In genomic region chr11:3854156-3854555, GRCm38 (mm10) we compare ENCODE assay signal across 18 mouse cellular contexts. TPM values are rescaled to one million over a fixed set of nuclear protein-coding genes. Genes with fewer than 3 reads are reported as not detected.
DNase-seq lines count a peak whose midpoint lies in the region; ATAC-seq and TF ChIP-seq lines count a peak whose summit lies in the region.
"Had no signal": no experiment of that assay in that cellular context is flagged by ENCODE, and none has a peak within 500 bp of the region (broad histone marks: within the 10 kb centered on the region; RNA-seq: fewer than 3 reads in every experiment).

No protein-coding gene starts in this region.

- no peak overlapping the region for H3K9ac ChIP-seq in heart, adult 2 months (ENCODE audit: low read depth, low read length)
- H3K9ac ChIP-seq in heart, embryonic 12.5 days, result no peak overlapping the region
- H3K9ac ChIP-seq in forebrain, embryonic 15.5 days (replicated peaks), result no peak overlapping the region
- H3K9ac ChIP-seq: embryonic facial prominence, embryonic 15.5 days; limb, embryonic 12.5 days; liver, embryonic 14.5 days; neural tube, embryonic 12.5 days had no signal

- H3K79me2 ChIP-seq in heart, adult 2 months (replicated peaks; ENCODE audit: control insufficient read depth, insufficient read depth, low read length), result no peaks in the 10 kb centered on the region

- WGBS in cerebellum, adult 2 months, result 77% methylated on average over 3 of the region's 3 CpGs
- 84% methylated on average over 3 of the region's 3 CpGs for WGBS in heart, adult 2 months
- 83% methylated on average over 3 of the region's 3 CpGs for WGBS in heart, embryonic 12.5 days
- 88% methylated on average over 3 of the region's 3 CpGs for WGBS in forebrain, embryonic 15.5 days

- intact Hi-C loops in heart, adult 2 months (cut with DNase I), result no loop called here

- H3K4me2 ChIP-seq in heart, embryonic 12.5 days, result no peak overlapping the region
- H3K4me2 ChIP-seq in forebrain, embryonic 15.5 days (replicated peaks), result no peak overlapping the region
- H3K4me2 ChIP-seq: embryonic facial prominence, embryonic 15.5 days; limb, embryonic 12.5 days; neural tube, embryonic 12.5 days had no signal

- TF ChIP-seq POLR2A in cerebellum, adult 2 months (IDR thresholded peaks at IDR 0.05; ENCODE audit: borderline replicate concordance, insufficient read depth, low read length), result no peak
- TF ChIP-seq POLR2A in heart, adult 2 months (IDR thresholded peaks at IDR 0.05; ENCODE audit: insufficient read depth, low read depth, low read length), result no peak

- no peak overlapping the region for H3K4me3 ChIP-seq in cerebellum, adult 2 months (replicated peaks; ENCODE audit: insufficient read depth, low read depth, low read length)
- no peak overlapping the region for H3K4me3 ChIP-seq in heart, adult 2 months
- no peak overlapping the region for H3K4me3 ChIP-seq in heart, embryonic 12.5 days
- H3K4me3 ChIP-seq in layer of hippocampus, adult 2 months, result no peak overlapping the region
- no peak overlapping the region for H3K4me3 ChIP-seq in forebrain, embryonic 15.5 days
- H3K4me3 ChIP-seq: embryonic facial prominence, embryonic 15.5 days; limb, embryonic 12.5 days; neural tube, embryonic 12.5 days had no signal

- H3K36me3 ChIP-seq in heart, adult 2 months (ENCODE audit: control insufficient read depth, insufficient read depth, low read length), result no peaks in the 10 kb centered on the region
- H3K36me3 ChIP-seq in heart, embryonic 12.5 days, result no peaks in the 10 kb centered on the region
- no peaks in the 10 kb centered on the region for H3K36me3 ChIP-seq in forebrain, embryonic 15.5 days
- H3K36me3 ChIP-seq: embryonic facial prominence, embryonic 15.5 days; limb, embryonic 12.5 days; neural tube, embryonic 12.5 days had no signal

- peaks cover 67% of the 10 kb centered on the region for H3K4me1 ChIP-seq in cerebellum, adult 2 months (ENCODE audit: control insufficient read depth, insufficient read depth, low read length)
- H3K4me1 ChIP-seq in heart, adult 2 months (ENCODE audit: control insufficient read depth, insufficient read depth, low read length), result 0 out of 2 replicates have a peak, but pooled peaks cover 2% of the 10 kb centered on the region
- H3K4me1 ChIP-seq in heart, embryonic 12.5 days (replicated peaks), result no peaks in the 10 kb centered on the region; the same call in 1 of the 2 replicates
- H3K4me1 ChIP-seq in forebrain, embryonic 15.5 days, result peaks cover 14% of the 10 kb centered on the region
- H3K4me1 ChIP-seq: embryonic facial prominence, embryonic 15.5 days; limb, embryonic 12.5 days; neural tube, embryonic 12.5 days had no signal

- H3K27ac ChIP-seq in cerebellum, adult 2 months (ENCODE audit: insufficient read depth, low read length), result peak overlapping the region; percentile 87
- peak overlapping the region; percentile 41 for H3K27ac ChIP-seq in heart, adult 2 months
- H3K27ac ChIP-seq in heart, embryonic 12.5 days (ENCODE audit: poor library complexity, severe bottlenecking), result no peak overlapping the region
- peak overlapping the region; percentile 81 for H3K27ac ChIP-seq in layer of hippocampus, adult 2 months
- H3K27ac ChIP-seq in forebrain, embryonic 15.5 days (replicated peaks), result peak overlapping the region; percentile 84
- H3K27ac ChIP-seq: embryonic facial prominence, embryonic 15.5 days; limb, embryonic 12.5 days; liver, embryonic 14.5 days; neural tube, embryonic 12.5 days; stomach, postnatal 0 days had no signal

- H3K27me3 ChIP-seq in cerebellum, adult 2 months (ENCODE audit: control insufficient read depth, insufficient read depth, low read length), result no peaks in the 10 kb centered on the region
- no peaks in the 10 kb centered on the region for H3K27me3 ChIP-seq in heart, adult 2 months (ENCODE audit: control insufficient read depth, insufficient read depth, low read length)
- no peaks in the 10 kb centered on the region; the same call in 1 of the 2 replicates for H3K27me3 ChIP-seq in heart, embryonic 12.5 days (replicated peaks)
- no peaks in the 10 kb centered on the region for H3K27me3 ChIP-seq in forebrain, embryonic 15.5 days
- H3K27me3 ChIP-seq: embryonic facial prominence, embryonic 15.5 days; limb, embryonic 12.5 days; neural tube, embryonic 12.5 days had no signal

- TF ChIP-seq CTCF in cerebellum, adult 2 months (IDR thresholded peaks at IDR 0.05; ENCODE audit: borderline replicate concordance, insufficient read depth, low read depth, low read length), result no peak
- no peak for TF ChIP-seq CTCF in heart, adult 2 months (IDR thresholded peaks at IDR 0.05)
- TF ChIP-seq CTCF in layer of hippocampus, adult 2 months (conservative IDR thresholded peaks at IDR 0.05), result no peak

- DNase-seq in cerebellum, adult 2 months, result no peak
- DNase-seq in cerebellum, adult 18-20 months, result no peak
- DNase-seq in heart, adult 2 months, result no peak
- no peak for DNase-seq in layer of hippocampus, adult 2 months (ENCODE audit: low spot score in 2 of 2)
- no peak for DNase-seq in layer of hippocampus, adult 8-10 months (ENCODE audit: low spot score in 2 of 2)
- DNase-seq in B cell, adult 2 months, result no peak
- DNase-seq: embryo, embryonic 11 days; kidney, adult 18-20 months; kidney, postnatal 10 days; thymus, postnatal 36 days had no signal

- ATAC-seq in heart, embryonic 12.5 days (ENCODE audit: insufficient number of reproducible peaks, low FRiP score), result no peak
- ATAC-seq in forebrain, embryonic 15.5 days (replicated peaks), result peak; percentile 41; the same call in 1 of the 2 replicates

- no peaks in the 10 kb centered on the region; the same call in 1 of the 2 replicates for H3K9me3 ChIP-seq in heart, embryonic 12.5 days (replicated peaks)
- no peaks in the 10 kb centered on the region for H3K9me3 ChIP-seq in forebrain, embryonic 15.5 days
- H3K9me3 ChIP-seq: embryonic facial prominence, embryonic 15.5 days had no signal

- no peak for TF ChIP-seq EP300 in heart, adult 2 months (IDR thresholded peaks at IDR 0.05; ENCODE audit: insufficient read depth, low read depth, low read length)

RNA-seq across cellular contexts. Expression of gene Osbp2, which starts 9.5 kb away (rescaled TPM):
- polyA plus RNA-seq in cerebellum, adult 2 months (2012; rRNA removed), result 71.3 and 81.7 TPM in 2 replicates
- total RNA-seq in heart, adult 2 months (2021), result 10 to 100 TPM; 12.9 to 16.2 TPM
- 10.9 and 14.2 TPM in 2 replicates for polyA plus RNA-seq in heart, adult 2 months (2012; rRNA removed)
- 0.32 TPM in 2 replicates for polyA plus RNA-seq in heart, embryonic 12.5 days (2016; fragmentation: Nextera tagmentation; extraction: Ambion mirVana)
- 10 to 100 TPM; 81.4 to 86.7 TPM for total RNA-seq in layer of hippocampus, adult 2 months (2021)
- total RNA-seq in layer of hippocampus, adult 8-10 months (2022), result 10 to 100 TPM; 63.6 to 77.0 (median 69.9) TPM
- 11.9 and 14.6 TPM in 2 replicates for polyA plus RNA-seq in forebrain, embryonic 15.5 days (2015; fragmentation: Nextera tagmentation; extraction: Ambion mirVana)
- total RNA-seq: MEL had no signal

RNA-seq across cellular contexts. Expression of gene 4921536K21Rik, which starts 40.7 kb away (rescaled TPM):
- polyA plus RNA-seq in cerebellum, adult 2 months (2012; rRNA removed), result 0.29 and 0.36 TPM in 2 replicates
- under 1 TPM; 0.57 to 0.81 TPM for total RNA-seq in heart, adult 2 months (2021)
- 0.57 and 0.76 TPM in 2 replicates for polyA plus RNA-seq in heart, adult 2 months (2012; rRNA removed)
- 0.12 and 0.20 TPM in 2 replicates for polyA plus RNA-seq in heart, embryonic 12.5 days (2016; fragmentation: Nextera tagmentation; extraction: Ambion mirVana)
- total RNA-seq in layer of hippocampus, adult 2 months (2021), result under 1 TPM; 0.39 to 0.41 TPM
- total RNA-seq in layer of hippocampus, adult 8-10 months (2022), result 1 to 10 TPM in 2 of 4 experiments, under 1 TPM in 2; 0.52 to 1.0 (median 0.83) TPM
- 0.57 and 0.61 TPM in 2 replicates for polyA plus RNA-seq in forebrain, embryonic 15.5 days (2015; fragmentation: Nextera tagmentation; extraction: Ambion mirVana)

RNA-seq across cellular contexts. Expression of gene Dusp18, which starts 40.9 kb away (rescaled TPM):
- 5.4 and 5.7 TPM in 2 replicates for polyA plus RNA-seq in cerebellum, adult 2 months (2012; rRNA removed)
- 10 to 100 TPM; 32.6 to 47.8 TPM for total RNA-seq in heart, adult 2 months (2021)
- 29.1 and 52.6 TPM in 2 replicates for polyA plus RNA-seq in heart, adult 2 months (2012; rRNA removed)
- 13.5 and 14.5 TPM in 2 replicates for polyA plus RNA-seq in heart, embryonic 12.5 days (2016; fragmentation: Nextera tagmentation; extraction: Ambion mirVana)
- 10 to 100 TPM; 24.6 to 26.0 TPM for total RNA-seq in layer of hippocampus, adult 2 months (2021)
- total RNA-seq in layer of hippocampus, adult 8-10 months (2022), result 10 to 100 TPM; 19.1 to 26.7 (median 22.9) TPM
- 35.4 and 38.3 TPM in 2 replicates for polyA plus RNA-seq in forebrain, embryonic 15.5 days (2015; fragmentation: Nextera tagmentation; extraction: Ambion mirVana)
